Mouse (Mus musculus) right cerebral cortex, postnatal 10 days (tissue): Measurements from ENCODE around the gene Macrod2.

ENCODE experiments used
- DNase-seq, 2 experiments: peaks; one replicate each; pipeline ENCODE4 v3.0.0; 2021; ENCODE audit warnings: low spot score in 2 of 2

Macrod2 gene

GRCm38 (mm10) chr2:140793886-140794608 lies 398.9 kb downstream of the Macrod2 start:
- no peak for DNase-seq

GRCm38 (mm10) chr2:140811693-140812092 lies 416.6 kb downstream of the Macrod2 start:
- DNase-seq, result no peak

- no peak for DNase-seq
These were observed 424.4 kb downstream of the Macrod2 start for GRCm38 (mm10) chr2:140819391-140820120.

GRCm38 (mm10) chr2:140822378-140822777 lies 427.3 kb downstream of the Macrod2 start:
- no peak for DNase-seq

GRCm38 (mm10) chr2:140826241-140826640 lies 431.1 kb downstream of the Macrod2 start:
- DNase-seq, result no peak

GRCm38 (mm10) chr2:140828859-140829258 lies 433.8 kb downstream of the Macrod2 start:
- no peak for DNase-seq

GRCm38 (mm10) chr2:140830086-140830485 lies 435.0 kb downstream of the Macrod2 start:
- no peak for DNase-seq

- no peak for DNase-seq
These were observed 444.3 kb downstream of the Macrod2 start for GRCm38 (mm10) chr2:140839371-140839770.

- DNase-seq, result peak; percentile 85 to 88
These were observed 444.8 kb downstream of the Macrod2 start for GRCm38 (mm10) chr2:140839880-140840279.

- DNase-seq, result no peak
These were observed 448.9 kb downstream of the Macrod2 start for GRCm38 (mm10) chr2:140844030-140844429.

- DNase-seq, result no peak
These were observed 452.8 kb downstream of the Macrod2 start for GRCm38 (mm10) chr2:140847817-140848428.

- DNase-seq, result no peak
These were observed 458.4 kb downstream of the Macrod2 start for GRCm38 (mm10) chr2:140853538-140853937.

GRCm38 (mm10) chr2:140861356-140861755 lies 466.2 kb downstream of the Macrod2 start:
- DNase-seq, result no peak

GRCm38 (mm10) chr2:140862736-140863135 lies 467.6 kb downstream of the Macrod2 start:
- peak in 1 of 2 experiments; percentile 30 for DNase-seq

- no peak for DNase-seq
These were observed 470.5 kb downstream of the Macrod2 start for GRCm38 (mm10) chr2:140865636-140866035.

GRCm38 (mm10) chr2:140867116-140867515 lies 472.0 kb downstream of the Macrod2 start:
- no peak for DNase-seq

- no peak for DNase-seq
These were observed 490.1 kb downstream of the Macrod2 start for GRCm38 (mm10) chr2:140885176-140885575.

- DNase-seq, result no peak
These were observed 495.6 kb downstream of the Macrod2 start for GRCm38 (mm10) chr2:140890683-140891082.

GRCm38 (mm10) chr2:140896396-140897082 lies 501.4 kb downstream of the Macrod2 start:
- DNase-seq, result no peak

GRCm38 (mm10) chr2:140898408-140898985 lies 503.4 kb downstream of the Macrod2 start:
- no peak for DNase-seq

- no peak for DNase-seq
These were observed 510.2 kb downstream of the Macrod2 start for GRCm38 (mm10) chr2:140905331-140905730.

GRCm38 (mm10) chr2:140906123-140906522 lies 511.0 kb downstream of the Macrod2 start:
- no peak for DNase-seq
